Comparison of ENCODE assay signal across 12 mouse cellular contexts in genomic region chr17:80558583-80558982, GRCm38 (mm10). TPM values are rescaled to one million over a fixed set of nuclear protein-coding genes. Genes with fewer than 3 reads are reported as not detected.
DNase-seq lines count a peak whose midpoint lies in the region; ATAC-seq and TF ChIP-seq lines count a peak whose summit lies in the region.
"Had no signal": no experiment of that assay in that cellular context is flagged by ENCODE, and none has a peak within 500 bp of the region (broad histone marks: within the 10 kb centered on the region; RNA-seq: fewer than 3 reads in every experiment).

No protein-coding gene starts in this region.

- H3K9me3 ChIP-seq in liver, postnatal 0 days (ENCODE audit: low read length) = no peaks in the 10 kb centered on the region
- H3K9me3 ChIP-seq: forebrain, embryonic 12.5 days; midbrain, embryonic 15.5 days; neural tube, embryonic 13.5 days had no signal

- peak overlapping the region; percentile 64 for H3K4me2 ChIP-seq in liver, postnatal 0 days (ENCODE audit: low read depth, low read length)
- H3K4me2 ChIP-seq: forebrain, embryonic 12.5 days; midbrain, embryonic 15.5 days; neural tube, embryonic 13.5 days had no signal

- TF ChIP-seq CTCF in cerebellum, adult 2 months (IDR thresholded peaks at IDR 0.05; ENCODE audit: borderline replicate concordance, insufficient read depth, low read depth, low read length) = peak; percentile 10; the same call in 1 of the 2 replicates
- TF ChIP-seq CTCF in liver, postnatal 0 days (IDR thresholded peaks at IDR 0.05; ENCODE audit: low read depth) = no peak

- H3K4me1 ChIP-seq in cerebellum, adult 2 months (ENCODE audit: control insufficient read depth, insufficient read depth, low read length) = no peaks in the 10 kb centered on the region
- no peaks in the 10 kb centered on the region; the same call in 1 of the 2 replicates for H3K4me1 ChIP-seq in liver, postnatal 0 days (ENCODE audit: insufficient read depth)

- no peak overlapping the region for H3K4me3 ChIP-seq in cerebellum, adult 2 months (replicated peaks; ENCODE audit: insufficient read depth, low read depth, low read length)
- H3K4me3 ChIP-seq in liver, postnatal 0 days (ENCODE audit: low read depth, low read length) = peak overlapping the region; percentile 27; the same call in 1 of the 2 replicates
- H3K4me3 ChIP-seq: forebrain, embryonic 12.5 days; midbrain, embryonic 15.5 days; neural tube, embryonic 13.5 days had no signal

- 71% methylated on average over 14 of the region's 14 CpGs for WGBS in cerebellum, adult 2 months
- WGBS in liver, postnatal 0 days (ENCODE audit: insufficient replicate concordance) = 52% methylated on average over 14 of the region's 14 CpGs

- peak overlapping the region; percentile 44; the same call in 1 of the 2 replicates for H3K9ac ChIP-seq in liver, postnatal 0 days (replicated peaks)
- H3K9ac ChIP-seq: forebrain, embryonic 12.5 days; midbrain, embryonic 15.5 days; neural tube, embryonic 13.5 days had no signal

- no peak overlapping the region for H3K27ac ChIP-seq in cerebellum, adult 2 months (ENCODE audit: insufficient read depth, low read length)
- H3K27ac ChIP-seq in liver, postnatal 0 days (ENCODE audit: low read depth) = peak overlapping the region; percentile 77
- H3K27ac ChIP-seq: forebrain, embryonic 12.5 days; macrophage; midbrain, embryonic 15.5 days; neural tube, embryonic 13.5 days had no signal

- no peaks in the 10 kb centered on the region for H3K27me3 ChIP-seq in cerebellum, adult 2 months (ENCODE audit: control insufficient read depth, insufficient read depth, low read length)
- no peaks in the 10 kb centered on the region for H3K27me3 ChIP-seq in liver, postnatal 0 days (ENCODE audit: insufficient read depth, low read length)
- H3K27me3 ChIP-seq: forebrain, embryonic 12.5 days; midbrain, embryonic 15.5 days; neural tube, embryonic 13.5 days had no signal

- H3K36me3 ChIP-seq in liver, postnatal 0 days (replicated peaks; ENCODE audit: insufficient read depth, low read length) = no peaks in the 10 kb centered on the region; the same call in 1 of the 2 replicates
- H3K36me3 ChIP-seq: forebrain, embryonic 12.5 days; midbrain, embryonic 15.5 days had no signal

- ATAC-seq in liver, postnatal 0 days = peak; percentile 80
- no peak for ATAC-seq in erythroid progenitor cell, adult 5-6 weeks (replicated peaks; ENCODE audit: low FRiP score, poor library complexity, severe bottlenecking)
- ATAC-seq: midbrain, embryonic 15.5 days had no signal

- no peak for DNase-seq in cerebellum, adult 2 months
- no peak for DNase-seq in cerebellum, adult 18-20 months
- DNase-seq in lung, postnatal 10 days = peak; percentile 4
- DNase-seq in lung, postnatal 25 days (ENCODE audit: low spot score) = no peak
- peak; percentile 19 to 52 for DNase-seq in kidney, postnatal 4 days
- DNase-seq in liver, postnatal 0 days = peak; percentile 65
- DNase-seq in natural killer cell, adult 2 months (ENCODE audit: low spot score in 2 of 2) = no peak

- no peak for TF ChIP-seq POLR2A in cerebellum, adult 2 months (IDR thresholded peaks at IDR 0.05; ENCODE audit: borderline replicate concordance, insufficient read depth, low read length)

- no peak for TF ChIP-seq EP300 in liver, postnatal 0 days (IDR thresholded peaks at IDR 0.05; ENCODE audit: low read depth)

RNA-seq across cellular contexts. Expression of gene Cdkl4, which starts 19.0 kb away (rescaled TPM):
- polyA plus RNA-seq in cerebellum, adult 2 months (2012; rRNA removed) = 1.3 and 1.5 TPM in 2 replicates
- 0.17 and 0.34 TPM in 2 replicates for polyA plus RNA-seq in liver, postnatal 0 days (2015; fragmentation: Nextera tagmentation; extraction: Ambion mirVana)
- total RNA-seq in erythroid progenitor cell, adult 5-6 weeks (2015; ENCODE audit: low replicate concordance) = 2.2 TPM in 1 of 2 replicates, not detected in the other
- total RNA-seq in erythroid progenitor cell, adult 5-6 weeks (2017; ENCODE audit: low replicate concordance) = not detected in 2 replicates

Comparison
In these comparisons a context has a peak if more than half of its experiments do, and no peak if none do; other contexts are left out.
1. DNase-seq: peak in lung, postnatal 10 days (single experiment), kidney, postnatal 4 days (2 of 2) and liver, postnatal 0 days (single experiment); none in cerebellum, adult 2 months (0 of 2), cerebellum, adult 18-20 months (0 of 2), lung, postnatal 25 days (single experiment) and natural killer cell, adult 2 months (0 of 2).